Mouse (Mus musculus) liver, embryonic 14.5 days (tissue): Measurements from ENCODE around the gene Smco1. TPM values are rescaled to one million over a fixed set of nuclear protein-coding genes. Genes with fewer than 3 reads are reported as not detected.

Source experiments
- ATAC-seq: fragments of 200-750 bp; cut with Nextera tagmentation; 2 replicates; pipeline ENCODE4 v1.8.0; 2017; ENCODE audit warnings: moderate number of reproducible peaks, mild to moderate bottlenecking, moderate library complexity; ENCODE audit not compliant: insufficient read depth
- DNase-seq, 3 experiments: peaks; one replicate each; pipeline ENCODE4 v3.0.0-alpha.2; 2012 to 2013; ENCODE audit warnings: low read depth in 3 of 3, low spot score in 3 of 3
- H3K27ac ChIP-seq: fragments of 300-500 bp; sonication (generic); 2 replicates; pipeline ENCODE4 v1.5.1; 2014; ENCODE audit warnings: moderate library complexity, mild to moderate bottlenecking, control low read depth, inconsistent platforms
- H3K27me3 ChIP-seq: fragments of 300-500 bp; sonication (generic); 2 replicates; pipeline ENCODE4 v1.6.1; 2014; ENCODE audit warnings: mild to moderate bottlenecking, low read length, moderate library complexity; ENCODE audit not compliant: control insufficient read depth, insufficient read depth
- H3K36me3 ChIP-seq: fragments of 300-500 bp; sonication (generic); replicated peaks from 2 replicates; pipeline ENCODE4 v1.6.1; 2014; ENCODE audit warnings: low read depth; ENCODE audit not compliant: control insufficient read depth, insufficient read depth
- H3K4me1 ChIP-seq, 2 experiments: fragments of 200-500 bp in 1 of 2; fragments of 300-500 bp in 1 of 2; sonication (generic) in 1 of 2; replicated peaks; 2 replicates each; pipeline ENCODE4 v1.6.1; 2012 to 2014; ENCODE audit warnings: antibody characterized with exemption in 1 of 2, inconsistent platforms in 1 of 2, low read length in 1 of 2; ENCODE audit not compliant: control insufficient read depth in 2 of 2, insufficient read depth in 2 of 2
- H3K4me2 ChIP-seq: fragments of 300-500 bp; sonication (generic); 2 replicates; pipeline ENCODE4 v1.6.1; 2014; ENCODE audit warnings: low read depth, mild to moderate bottlenecking, control low read depth, moderate library complexity
- H3K4me3 ChIP-seq, 2 experiments: fragments of 200-500 bp in 1 of 2; fragments of 300-500 bp in 1 of 2; sonication (generic) in 1 of 2; 2 replicates each; pipeline ENCODE4 v1.5.1; 2012 to 2014; ENCODE audit warnings: low read depth in 2 of 2, low read length in 2 of 2, mild to moderate bottlenecking in 2 of 2, control low read depth in 1 of 2, inconsistent platforms in 1 of 2, moderate library complexity in 1 of 2; ENCODE audit not compliant: insufficient read depth in 1 of 2
- H3K9ac ChIP-seq: fragments of 300-500 bp; sonication (generic); replicated peaks from 2 replicates; pipeline ENCODE4 v1.6.1; 2014; ENCODE audit warnings: mild to moderate bottlenecking, control low read depth, moderate library complexity
- H3K9me3 ChIP-seq: fragments of 300-500 bp; sonication (generic); 2 replicates; pipeline ENCODE4 v1.6.1; 2016; ENCODE audit warnings: low read length, mixed read lengths; ENCODE audit not compliant: control insufficient read depth
- CTCF ChIP-seq: IDR thresholded peaks from 2 replicates; pipeline ENCODE4 v1.5.1; 2016; ENCODE audit warnings: antibody characterized with exemption, low read depth, control low read depth
- EP300 ChIP-seq: IDR thresholded peaks from 2 replicates; pipeline ENCODE4 v1.6.1; 2016; ENCODE audit warnings: antibody characterized with exemption, low read depth
- WGBS: fragments of 180-500 bp; shearing (Covaris S2); extraction: QIAGEN DNeasy Blood & Tissue Kit; methylation state at CpG from one replicate; pipeline ENCODE4 v1.1.7; 2014; ENCODE audit not compliant: insufficient replicate concordance; 5-methylcytosine and 5-hydroxymethylcytosine counted together
- polyA plus RNA-seq, 2 experiments: library from polyadenylated mRNA; depleted of rRNA in 1 of 2; stranded (reverse) in 1 of 2; unstranded in 1 of 2; fragments of >200 nt; fragmentation: Nextera tagmentation in 1 of 2; extraction: Ambion mirVana in 1 of 2; gene quantifications; 2 replicates each; pipeline versions ENCODE4 v1.2.1 to v1.2.3; 2012 to 2014

Gene Smco1
- polyA plus RNA-seq, 2 experiments, result not detected

- 0 out of 4 replicates have a peak, but pooled peaks cover 0 to 2% of the 10 kb centered on the region in 2 experiments for H3K4me1 ChIP-seq
- DNase-seq, result no peak
- no peak overlapping the region for H3K4me3 ChIP-seq
- WGBS, result 93% methylated on average over 7 of the region's 7 CpGs
- H3K36me3 ChIP-seq, result peaks cover 11% of the 10 kb centered on the region
- no peak overlapping the region for H3K9ac ChIP-seq
- no peak overlapping the region for H3K27ac ChIP-seq
- TF ChIP-seq CTCF (no peak), EP300 (no peak)
- no peak for ATAC-seq
- H3K27me3 ChIP-seq, result no peaks in the 10 kb centered on the region
- no peaks in the 10 kb centered on the region for H3K9me3 ChIP-seq
- no peak overlapping the region for H3K4me2 ChIP-seq
These were observed 32.6 kb downstream of the Smco1 start for GRCm38 (mm10) chr16:32303886-32304285.

GRCm38 (mm10) chr16:32311970-32312369 lies 40.7 kb downstream of the Smco1 start:
- WGBS, result 66% methylated on average over 4 of the region's 4 CpGs
- ATAC-seq (no peak), DNase-seq (no peak)
- H3K36me3 ChIP-seq, result no peaks in the 10 kb centered on the region
- H3K9ac ChIP-seq, result no peak overlapping the region
- no peaks in the 10 kb centered on the region for H3K9me3 ChIP-seq
- TF ChIP-seq EP300, result no peak
- no peak for TF ChIP-seq CTCF
- H3K27me3 ChIP-seq, result no peaks in the 10 kb centered on the region
- no peak overlapping the region for H3K27ac ChIP-seq
- H3K4me3 ChIP-seq, result no peak overlapping the region
- H3K4me1 ChIP-seq, result no peaks in the 10 kb centered on the region
- no peak overlapping the region for H3K4me2 ChIP-seq

DNA sequence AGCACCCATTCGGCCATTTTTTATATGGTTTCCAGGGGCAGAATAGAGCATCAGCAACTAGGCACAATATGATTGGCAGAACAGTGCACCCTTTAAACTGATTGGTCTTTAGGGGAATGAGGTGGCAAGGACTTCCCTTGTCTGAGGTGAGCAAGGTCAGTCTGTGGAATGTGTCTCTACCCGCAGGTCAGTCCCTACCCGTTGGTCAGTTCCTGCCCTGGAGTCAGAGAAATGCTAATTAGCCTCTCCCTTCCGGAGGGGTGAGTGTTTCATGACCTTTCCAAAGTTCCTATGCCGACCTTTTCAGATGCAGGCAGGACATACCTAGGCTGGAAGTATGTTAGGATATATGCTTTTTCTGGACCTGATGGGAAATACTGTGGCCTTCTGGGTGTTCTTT lies 41.1 kb downstream of the Smco1 start:
- Histone ChIP-seq H3K9me3 (no peaks in the 10 kb centered on the region), H3K4me2 (no peak overlapping the region), H3K4me1 (no peaks in the 10 kb centered on the region), H3K27ac (no peak overlapping the region), H3K36me3 (no peaks in the 10 kb centered on the region), H3K27me3 (no peaks in the 10 kb centered on the region), H3K9ac (no peak overlapping the region), H3K4me3 (no peak overlapping the region)
- DNase-seq, result no peak
- TF ChIP-seq EP300 (no peak), CTCF (no peak)
- no peak for ATAC-seq
- WGBS, result 48% methylated on average over 5 of the region's 5 CpGs

DNA sequence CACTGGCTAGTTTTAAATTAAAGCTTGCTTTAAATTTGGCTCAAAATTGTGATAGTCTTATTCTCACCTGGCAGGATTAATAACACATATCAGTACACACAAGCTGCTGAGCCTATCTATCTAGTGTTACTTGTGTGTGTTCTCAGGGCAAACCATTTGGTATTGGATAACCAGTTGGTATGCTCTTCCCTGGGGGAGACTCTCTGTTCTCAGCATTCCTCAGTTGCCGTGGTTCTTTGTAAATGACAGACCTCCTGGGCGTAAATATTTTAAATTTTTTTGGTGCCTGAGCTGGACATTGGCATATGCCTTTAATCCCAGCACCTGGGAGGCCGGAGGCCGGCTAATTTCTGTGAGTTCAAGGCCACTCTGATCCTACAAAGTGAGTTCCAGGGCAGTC lies 41.6 kb downstream of the Smco1 start:
- Histone ChIP-seq H3K4me1 (no peaks in the 10 kb centered on the region), H3K27me3 (no peaks in the 10 kb centered on the region), H3K9ac (no peak overlapping the region), H3K4me2 (no peak overlapping the region), H3K27ac (no peak overlapping the region), H3K36me3 (no peaks in the 10 kb centered on the region), H3K9me3 (no peaks in the 10 kb centered on the region), H3K4me3 (no peak overlapping the region)
- DNase-seq, result no peak
- no peak for ATAC-seq
- TF ChIP-seq CTCF (no peak), EP300 (no peak)
- 76% methylated on average over 4 of the region's 4 CpGs for WGBS

DNA sequence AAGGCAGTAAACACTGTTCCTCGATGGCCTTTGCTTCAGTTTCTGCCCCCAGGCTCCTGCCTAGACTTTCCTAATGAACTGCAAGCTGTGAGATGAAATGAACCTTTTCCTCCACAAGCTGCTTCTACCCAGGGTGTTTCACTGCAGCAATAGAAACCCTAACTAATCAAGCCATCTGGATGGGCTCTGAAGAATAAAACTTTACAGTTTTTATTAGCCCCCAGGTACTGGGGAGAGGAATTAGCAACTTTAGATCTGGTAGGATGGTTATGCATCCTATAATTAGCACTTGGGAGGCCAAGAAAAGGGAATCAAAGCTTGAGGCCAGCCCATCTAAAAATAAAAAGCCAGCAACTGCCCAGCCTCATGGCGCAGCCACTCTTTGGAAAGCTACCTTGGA lies 45.3 kb downstream of the Smco1 start:
- DNase-seq (no peak), ATAC-seq (no peak)
- Histone ChIP-seq H3K27ac (no peak overlapping the region), H3K9ac (no peak overlapping the region), H3K27me3 (no peaks in the 10 kb centered on the region), H3K4me2 (no peak overlapping the region), H3K4me3 (no peak overlapping the region), H3K9me3 (no peaks in the 10 kb centered on the region), H3K36me3 (no peaks in the 10 kb centered on the region), H3K4me1 (peaks cover 0 to 3% of the 10 kb centered on the region in 2 experiments; a peak in 1 of 4 replicates)
- WGBS, result 67% methylated on average over 2 of the region's 2 CpGs
- TF ChIP-seq CTCF, result no peak
- TF ChIP-seq EP300, result no peak
